Comparison of ENCODE assay signal across 29 mouse cellular contexts in the genomic region with DNA sequence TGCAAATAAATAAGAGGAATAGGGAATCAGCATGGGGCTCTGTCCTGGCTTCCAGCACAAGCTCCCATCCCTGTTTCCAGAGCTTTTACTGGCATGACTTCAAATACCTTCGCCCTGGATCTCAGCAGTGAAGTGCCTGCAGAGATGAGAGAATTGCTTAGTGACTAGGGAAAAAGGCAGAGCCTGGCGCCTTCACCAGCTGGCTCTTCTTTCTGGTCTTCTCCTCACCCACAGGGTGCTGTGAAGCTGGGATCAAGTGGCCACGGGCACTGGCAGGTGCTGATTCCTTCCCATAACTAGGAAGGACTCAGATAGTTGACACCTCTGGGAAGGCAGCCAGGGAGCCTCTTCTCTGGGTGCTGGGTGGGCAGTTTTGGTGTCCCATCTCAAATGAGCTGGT.
A peak's percentile ranks its signal among the peaks of the same experiment; 100 is the strongest.
DNase-seq lines count a peak whose midpoint lies in the region; ATAC-seq lines count a peak whose summit lies in the region.
"Had no signal": no experiment of that assay in that cellular context is flagged by ENCODE, and none has a peak within 500 bp of the region (broad histone marks: within the 10 kb centered on the region; RNA-seq: fewer than 3 reads in every experiment).

No protein-coding gene starts in this region.

- no peak overlapping the region for H3K4me3 ChIP-seq in heart, embryonic 10.5 days
- H3K4me3 ChIP-seq: embryonic facial prominence, embryonic 12.5 days; heart, embryonic 13.5 days; hindbrain, embryonic 12.5 days; liver, embryonic 12.5 days; megakaryocyte, embryonic 14.5 days; neural tube, embryonic 15.5 days had no signal

- H3K9me3 ChIP-seq in heart, embryonic 10.5 days, result no peaks in the 10 kb centered on the region
- H3K9me3 ChIP-seq: embryonic facial prominence, embryonic 12.5 days; G1E; heart, embryonic 13.5 days; hindbrain, embryonic 12.5 days; liver, embryonic 12.5 days; megakaryocyte, embryonic 14.5 days; neural tube, embryonic 15.5 days had no signal

- peaks cover 36% of the 10 kb centered on the region for H3K27me3 ChIP-seq in heart, embryonic 10.5 days (ENCODE audit: insufficient read depth, poor library complexity, severe bottlenecking)
- H3K27me3 ChIP-seq: embryonic facial prominence, embryonic 12.5 days; hindbrain, embryonic 12.5 days; liver, embryonic 12.5 days; neural tube, embryonic 15.5 days had no signal

- H3K4me1 ChIP-seq in heart, embryonic 10.5 days, result peaks cover 32% of the 10 kb centered on the region
- H3K4me1 ChIP-seq: hindbrain, embryonic 12.5 days; megakaryocyte, embryonic 14.5 days; neural tube, embryonic 15.5 days had no signal

- H3K36me3 ChIP-seq in heart, embryonic 10.5 days, result no peaks in the 10 kb centered on the region
- H3K36me3 ChIP-seq: embryonic facial prominence, embryonic 12.5 days; G1E; heart, embryonic 13.5 days; hindbrain, embryonic 12.5 days; liver, embryonic 12.5 days; neural tube, embryonic 15.5 days had no signal

- no peak for ATAC-seq in activated CD4-positive, CD25-positive, alpha-beta regulatory T cell, adult 4 months
- ATAC-seq: forebrain, embryonic 14.5 days; intestine, postnatal 0 days; liver, embryonic 12.5 days; liver, postnatal 0 days had no signal

- peak; percentile 17 for DNase-seq in adrenal gland, postnatal 14 days
- no peak for DNase-seq in adrenal gland, postnatal 4 days (ENCODE audit: low spot score in 2 of 2)
- DNase-seq in heart, adult 18-20 months, result peak; percentile 14 to 20
- no peak for DNase-seq in heart, embryonic 10.5 days (ENCODE audit: low spot score)
- DNase-seq in adipocyte (ENCODE audit: low spot score), result peak; percentile 92
- DNase-seq in gastrocnemius, adult 8-10 months (ENCODE audit: low spot score in 2 of 2), result peak; percentile 8 to 52
- no peak for DNase-seq in adrenal gland, postnatal 36 days
- DNase-seq: cerebellum, postnatal 36 days; embryo, embryonic 11 days; kidney, adult 9 months; kidney, postnatal 10 days; layer of hippocampus, postnatal 36 days; left cerebral cortex, postnatal 4 days; liver, postnatal 0 days; lung, postnatal 36 days; midbrain, embryonic 14.5 days; retina, postnatal 1 day; right cerebral cortex, postnatal 14 days; thymus, postnatal 14 days had no signal

- no peak overlapping the region for H3K27ac ChIP-seq in heart, embryonic 10.5 days
- H3K27ac ChIP-seq: embryonic facial prominence, embryonic 12.5 days; heart, embryonic 13.5 days; hindbrain, embryonic 12.5 days; liver, embryonic 12.5 days; neural tube, embryonic 15.5 days had no signal

- 73% methylated on average over 3 of the region's 3 CpGs for WGBS in heart, embryonic 10.5 days

Comparison
In these comparisons a context has a peak if more than half of its experiments do, and no peak if none do; other contexts are left out.
1. DNase-seq: peak in adrenal gland, postnatal 14 days (single experiment), heart, adult 18-20 months (2 of 2), adipocyte (single experiment) and gastrocnemius, adult 8-10 months (2 of 2); none in adrenal gland, postnatal 4 days (0 of 2), heart, embryonic 10.5 days (single experiment) and adrenal gland, postnatal 36 days (0 of 2).